Mouse (Mus musculus) liver, embryonic 15.5 days (tissue): Measurements from ENCODE around the gene Tsga10ip. TPM values are rescaled to one million over a fixed set of nuclear protein-coding genes. Genes with fewer than 3 reads are reported as not detected.
"Not testable (repeated sequence)": the region's sequence is repeated elsewhere in the genome, so short reads cannot be mapped to it uniquely, and the experiment has no call there.

ENCODE experiments used
- ATAC-seq: fragments of 200-750 bp; cut with Nextera tagmentation; 2 replicates; pipeline ENCODE4 v1.8.0; 2017; ENCODE audit warnings: moderate number of reproducible peaks, mild to moderate bottlenecking, moderate library complexity; ENCODE audit not compliant: insufficient read depth
- H3K27ac ChIP-seq: fragments of 300-500 bp; sonication (generic); replicated peaks from 2 replicates; pipeline ENCODE4 v1.5.1; 2015; ENCODE audit warnings: mild to moderate bottlenecking, inconsistent platforms
- H3K27me3 ChIP-seq: fragments of 300-500 bp; sonication (generic); 2 replicates; pipeline ENCODE4 v1.6.1; 2015; ENCODE audit warnings: mild to moderate bottlenecking, inconsistent platforms
- H3K36me3 ChIP-seq: fragments of 300-500 bp; sonication (generic); replicated peaks from 2 replicates; pipeline ENCODE4 v1.6.1; 2015; ENCODE audit warnings: moderate library complexity, mild to moderate bottlenecking, inconsistent platforms
- H3K4me1 ChIP-seq: fragments of 300-500 bp; sonication (generic); replicated peaks from 2 replicates; pipeline ENCODE4 v1.6.1; 2015; ENCODE audit warnings: inconsistent platforms
- H3K4me2 ChIP-seq: fragments of 300-500 bp; sonication (generic); 2 replicates; pipeline ENCODE4 v1.6.1; 2015; ENCODE audit warnings: moderate library complexity, mild to moderate bottlenecking, inconsistent platforms
- H3K4me3 ChIP-seq: fragments of 300-500 bp; sonication (generic); replicated peaks from 2 replicates; pipeline ENCODE4 v1.5.1; 2015; ENCODE audit warnings: mild to moderate bottlenecking, inconsistent platforms
- H3K9ac ChIP-seq: fragments of 300-500 bp; sonication (generic); 2 replicates; pipeline ENCODE4 v1.6.1; 2015; ENCODE audit warnings: moderate library complexity, mild to moderate bottlenecking, inconsistent platforms
- H3K9me3 ChIP-seq: fragments of 300-500 bp; sonication (generic); replicated peaks from 2 replicates; pipeline ENCODE4 v1.6.1; 2016; ENCODE audit warnings: inconsistent platforms
- WGBS: fragments of 180-500 bp; shearing (Covaris S2); methylation state at CpG from one replicate; pipeline ENCODE4 v1.1.7; 2015; ENCODE audit warnings: mixed read lengths; ENCODE audit not compliant: insufficient replicate concordance; 5-methylcytosine and 5-hydroxymethylcytosine counted together
- polyA plus RNA-seq: library from polyadenylated mRNA; unstranded; fragments of >200 nt; fragmentation: Nextera tagmentation; extraction: Ambion mirVana; gene quantifications from 2 replicates; pipeline ENCODE4 v1.2.1, GENCODE M21; 2015

The Tsga10ip gene
- polyA plus RNA-seq, 1 experiment from 2014 or later = not detected

- 3% methylated on average over 11 of the region's 11 CpGs for WGBS
- H3K4me2 ChIP-seq = peak overlapping the region; percentile 93
Observed at GRCm38 (mm10) chr19:5365751-5366150, 36.6 kb downstream of the Tsga10ip start.

DNA sequence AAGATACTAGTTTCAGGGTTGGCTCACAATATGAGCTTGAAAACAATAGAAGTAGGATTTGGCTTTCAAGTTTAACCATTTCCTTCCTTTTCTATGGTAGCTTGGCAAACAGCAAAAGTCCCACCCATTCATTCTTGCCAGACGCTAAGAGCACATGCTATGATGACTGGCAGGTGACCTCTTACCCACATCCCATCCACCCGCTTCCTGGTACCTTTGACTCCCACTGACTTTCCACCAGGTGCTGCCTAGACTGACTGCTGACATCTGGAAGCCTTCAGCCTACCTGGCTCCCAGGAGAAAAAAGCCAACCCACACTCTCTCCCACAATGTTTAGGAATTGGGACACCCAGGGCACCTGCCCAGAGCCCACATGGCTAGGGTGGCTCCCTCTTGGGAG is 38.2 kb downstream of the Tsga10ip start:
- Histone ChIP-seq H3K4me3 (no peak overlapping the region), H3K9me3 (no peaks in the 10 kb centered on the region), H3K4me1 (peaks cover 40% of the 10 kb centered on the region), H3K27me3 (no peaks in the 10 kb centered on the region), H3K27ac (no peak overlapping the region), H3K36me3 (peaks cover 28% of the 10 kb centered on the region), H3K9ac (0 out of 2 replicates have a peak overlapping the region, but pooled peaks have one; percentile 21), H3K4me2 (no peak overlapping the region)
- ATAC-seq = no peak
- 74% methylated on average over 2 of the region's 2 CpGs for WGBS

More at GRCm38 (mm10) chr19:5365751-5366150, 36.6 kb downstream of the Tsga10ip start:
- Histone ChIP-seq H3K9me3 (no peaks in the 10 kb centered on the region), H3K9ac (peak overlapping the region; percentile 81), H3K27ac (peak overlapping the region; percentile 95; the same call in 1 of the 2 replicates), H3K4me3 (peak overlapping the region; percentile 78), H3K27me3 (no peaks in the 10 kb centered on the region), H3K4me1 (peaks cover 40% of the 10 kb centered on the region), H3K36me3 (peaks cover 44% of the 10 kb centered on the region)
- ATAC-seq = no peak

DNA sequence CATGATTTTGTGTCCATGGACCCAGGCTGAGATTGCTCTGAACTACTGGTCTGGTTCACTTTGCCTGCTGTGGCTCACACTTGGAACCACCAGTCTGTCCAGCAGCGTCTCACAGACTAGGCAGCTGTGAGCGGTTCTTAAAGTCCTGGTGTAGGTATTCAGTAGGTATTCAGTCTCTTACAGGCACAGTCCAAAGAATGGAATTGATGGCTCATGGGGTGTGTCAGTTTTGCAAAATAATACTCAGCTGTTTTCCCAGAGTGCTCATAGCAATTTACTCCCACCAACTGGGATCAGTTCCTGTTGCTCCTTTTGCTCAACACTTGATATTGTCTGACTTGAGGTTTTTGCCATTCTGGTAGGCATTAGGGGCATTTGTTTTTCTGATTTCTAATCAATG is 40.1 kb downstream of the Tsga10ip start:
- Histone ChIP-seq H3K9me3 (no peaks in the 10 kb centered on the region), H3K36me3 (peaks cover 16% of the 10 kb centered on the region), H3K4me1 (peaks cover 24% of the 10 kb centered on the region), H3K9ac (no peak overlapping the region), H3K4me2 (no peak overlapping the region), H3K4me3 (no peak overlapping the region), H3K27ac (no peak overlapping the region), H3K27me3 (no peaks in the 10 kb centered on the region)
- 77% methylated on average over 2 of the region's 2 CpGs for WGBS
- no peak for ATAC-seq

DNA sequence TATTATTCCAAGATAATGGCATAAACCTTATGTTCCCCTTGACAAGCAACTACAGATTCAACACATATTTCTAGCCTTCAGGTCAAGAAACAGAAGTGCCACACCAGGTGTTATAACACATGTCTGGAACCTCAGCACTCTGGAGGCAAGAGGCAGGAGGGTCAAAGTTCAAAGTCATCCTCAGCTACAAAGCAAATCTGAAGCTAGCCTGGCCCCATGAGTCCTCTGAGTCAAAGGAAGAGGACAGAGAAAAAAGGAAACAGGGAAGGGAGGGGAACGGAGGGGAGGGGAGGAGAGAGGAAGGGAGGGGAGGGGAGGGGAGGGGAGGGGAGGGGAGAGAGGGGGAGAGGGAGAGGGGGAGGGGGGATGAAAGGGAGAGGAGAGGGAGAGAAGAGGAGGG is 46.2 kb downstream of the Tsga10ip start:
- Histone ChIP-seq H3K27me3 (no peaks in the 10 kb centered on the region), H3K9ac (no peak overlapping the region), H3K27ac (no peak overlapping the region), H3K9me3 (no peaks in the 10 kb centered on the region), H3K4me3 (no peak overlapping the region), H3K4me2 (no peak overlapping the region), H3K36me3 (no peaks in the 10 kb centered on the region), H3K4me1 (no peaks in the 10 kb centered on the region)
- WGBS = no CpG with 5 or more reads among the region's 1 CpGs
- no peak for ATAC-seq

DNA sequence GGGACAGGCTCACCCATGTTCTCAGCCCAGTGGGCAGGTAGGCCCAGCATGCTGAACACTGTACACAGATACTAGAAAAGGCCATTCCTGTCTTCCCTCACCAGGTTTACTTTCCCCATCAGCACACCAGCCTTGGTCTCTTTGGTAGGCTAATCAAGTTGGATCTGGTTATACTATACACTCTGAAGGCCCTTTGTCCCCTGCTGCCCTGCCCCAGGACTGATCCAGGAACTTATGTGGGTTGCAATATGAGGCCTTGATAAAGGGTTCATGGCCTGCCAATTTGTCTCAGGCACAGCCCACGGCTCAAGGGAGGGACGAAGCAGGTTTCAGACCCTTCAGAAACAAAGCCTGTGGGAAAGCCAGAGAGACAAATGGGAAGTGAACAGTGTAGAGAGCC is 48.7 kb downstream of the Tsga10ip start:
- WGBS = 63% methylated on average over 2 of the region's 2 CpGs
- H3K4me2 ChIP-seq = no peak overlapping the region
- H3K36me3 ChIP-seq = no peaks in the 10 kb centered on the region
- no peak overlapping the region for H3K4me3 ChIP-seq
- H3K9me3 ChIP-seq = no peaks in the 10 kb centered on the region
- ATAC-seq = no peak
- H3K27ac ChIP-seq = no peak overlapping the region
- H3K4me1 ChIP-seq = peaks cover 6% of the 10 kb centered on the region
- no peak overlapping the region for H3K9ac ChIP-seq
- H3K27me3 ChIP-seq = peaks cover 5% of the 10 kb centered on the region; the same call in 1 of the 2 replicates

GRCm38 (mm10) chr19:5349502-5349873 is 52.8 kb downstream of the Tsga10ip start, which contains the start of gene Cst6:
Gene Cst6 (minus strand): TSS chr19:5349574.
- not testable (repeated sequence) for H3K27me3 ChIP-seq, H3K4me1 ChIP-seq, H3K36me3 ChIP-seq, H3K27ac ChIP-seq, H3K9me3 ChIP-seq, ATAC-seq
- peak within 1 kb of the TSS; percentile 46 for H3K9ac ChIP-seq
- H3K4me2 ChIP-seq = peak within 1 kb of the TSS; percentile 76
- WGBS = 52% methylated on average over 6 of the region's 6 CpGs
- H3K4me3 ChIP-seq = peak within 1 kb of the TSS; percentile 47

- peak overlapping the region; percentile 47 for H3K4me3 ChIP-seq
- H3K27ac ChIP-seq = no peak overlapping the region
- H3K36me3 ChIP-seq = no peaks in the 10 kb centered on the region
- peaks cover 5% of the 10 kb centered on the region; the same call in 1 of the 2 replicates for H3K27me3 ChIP-seq
- H3K4me2 ChIP-seq = peak overlapping the region; percentile 76
- H3K9me3 ChIP-seq = no peaks in the 10 kb centered on the region
- WGBS = 5% methylated on average over 34 of the region's 34 CpGs
- H3K9ac ChIP-seq = peak overlapping the region; percentile 46
- no peak for ATAC-seq
- H3K4me1 ChIP-seq = peaks cover 6% of the 10 kb centered on the region
Observed at GRCm38 (mm10) chr19:5348526-5349501, 53.5 kb downstream of the Tsga10ip start.

GRCm38 (mm10) chr19:5348064-5348463 is 54.3 kb downstream of the Tsga10ip start:
- no peaks in the 10 kb centered on the region for H3K9me3 ChIP-seq

DNA sequence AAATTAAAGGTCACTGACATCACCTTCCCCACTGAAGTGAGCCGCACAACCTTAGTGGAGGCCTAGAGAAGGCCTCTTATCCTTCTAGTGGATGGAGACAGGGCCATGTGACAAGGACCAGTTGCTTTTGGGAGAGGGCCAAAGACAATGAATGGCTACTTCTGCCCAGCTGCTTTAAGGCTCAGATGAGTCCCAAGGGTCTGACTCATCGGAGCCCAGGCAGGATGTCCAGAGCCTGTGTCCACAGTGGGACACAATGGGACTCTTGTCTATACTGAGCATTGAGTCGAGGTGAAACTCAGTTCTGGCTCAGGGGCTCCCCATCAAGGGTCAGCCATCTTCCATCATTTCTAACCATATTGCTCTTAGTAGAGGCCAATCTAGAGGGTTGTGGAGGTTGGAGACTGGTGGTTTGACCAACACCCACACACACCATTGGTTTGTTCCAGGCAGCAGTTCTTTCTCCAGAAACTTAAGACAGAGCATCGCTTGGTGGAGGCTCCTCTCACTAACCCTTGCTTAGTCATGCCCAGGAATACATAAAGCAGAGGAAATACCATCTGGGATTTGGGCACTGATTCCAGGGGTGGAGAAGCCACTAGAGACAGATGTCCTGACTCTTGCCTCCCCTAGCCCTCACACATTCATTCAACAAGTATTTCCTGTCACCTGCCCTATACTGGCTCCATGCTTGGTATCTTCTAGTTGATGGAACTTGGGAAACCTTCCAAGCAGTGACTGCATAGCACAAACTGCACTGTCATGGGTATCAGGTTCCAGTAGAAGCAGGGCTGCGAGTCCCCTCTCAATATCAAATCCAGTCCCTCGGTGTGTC is 56.8 kb downstream of the Tsga10ip start:
- H3K27me3 ChIP-seq = peaks cover 5% of the 10 kb centered on the region; the same call in 1 of the 2 replicates
- WGBS = 56% methylated on average over 6 of the region's 6 CpGs
- no peak for ATAC-seq

More at GRCm38 (mm10) chr19:5348064-5348463, 54.3 kb downstream of the Tsga10ip start:
- Histone ChIP-seq H3K4me2 (no peak overlapping the region), H3K4me3 (no peak overlapping the region), H3K4me1 (peaks cover 6% of the 10 kb centered on the region), H3K27me3 (peaks cover 5% of the 10 kb centered on the region; the same call in 1 of the 2 replicates), H3K27ac (no peak overlapping the region), H3K36me3 (no peaks in the 10 kb centered on the region), H3K9ac (no peak overlapping the region)
- ATAC-seq = no peak
- 63% methylated on average over 6 of the region's 6 CpGs for WGBS

DNA sequence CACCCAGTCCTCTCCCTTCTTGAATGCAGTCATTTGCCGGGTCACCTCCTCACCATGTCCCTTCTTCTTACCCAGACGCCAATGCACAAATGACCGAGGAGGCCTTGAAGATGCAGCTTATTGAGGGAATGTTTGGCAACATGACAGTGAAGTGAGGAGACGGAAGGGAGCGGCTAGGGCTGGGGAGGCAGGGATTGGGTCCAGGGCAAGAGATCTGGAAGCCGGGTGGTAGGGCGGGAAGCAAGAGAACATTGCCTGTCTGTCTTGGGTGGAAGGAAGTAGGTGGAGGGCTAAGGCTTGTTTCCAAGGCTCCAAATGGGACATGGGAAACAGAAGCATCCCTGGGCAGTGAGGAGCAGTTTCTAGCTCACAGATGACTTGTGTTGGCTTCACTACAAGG is 61.0 kb downstream of the Tsga10ip start:
- Histone ChIP-seq H3K27ac (no peak overlapping the region), H3K4me2 (no peak overlapping the region), H3K9ac (no peak overlapping the region), H3K9me3 (no peaks in the 10 kb centered on the region), H3K4me1 (no peaks in the 10 kb centered on the region), H3K36me3 (no peaks in the 10 kb centered on the region), H3K4me3 (no peak overlapping the region), H3K27me3 (no peaks in the 10 kb centered on the region; the same call in 1 of the 2 replicates)
- no peak for ATAC-seq
- WGBS = 79% methylated on average over 7 of the region's 7 CpGs

More for the DNA sequence above, 56.8 kb downstream of the Tsga10ip start:
- Histone ChIP-seq H3K4me1 (peaks cover 6% of the 10 kb centered on the region), H3K9me3 (no peaks in the 10 kb centered on the region), H3K4me2 (no peak overlapping the region), H3K27ac (no peak overlapping the region), H3K9ac (no peak overlapping the region), H3K4me3 (no peak overlapping the region), H3K36me3 (no peaks in the 10 kb centered on the region)
